Mouse (Mus musculus) lung, embryonic 14.5 days (tissue): ENCODE results near the gene Ivl. TPM values are rescaled to one million over a fixed set of nuclear protein-coding genes. Genes with fewer than 3 reads are reported as not detected.

Source experiments
- ATAC-seq: fragments of 200-750 bp; cut with Nextera tagmentation; 2 replicates; pipeline ENCODE4 v1.8.0; 2017; ENCODE audit warnings: mild to moderate bottlenecking, moderate TSS enrichment, moderate library complexity; ENCODE audit not compliant: insufficient read depth
- DNase-seq: peaks from one replicate; pipeline ENCODE4 v3.0.0-alpha.2; 2015
- H3K27ac ChIP-seq: fragments of 300-500 bp; sonication (generic); 2 replicates; pipeline ENCODE4 v1.5.1; 2014; ENCODE audit warnings: low read depth, mild to moderate bottlenecking, moderate library complexity
- H3K27me3 ChIP-seq: fragments of 300-500 bp; sonication (generic); 2 replicates; pipeline ENCODE4 v1.6.1; 2014; ENCODE audit warnings: low read length, control low read depth; ENCODE audit not compliant: insufficient read depth
- H3K36me3 ChIP-seq: fragments of 300-500 bp; sonication (generic); 2 replicates; pipeline ENCODE4 v1.6.1; 2014; ENCODE audit warnings: control low read depth; ENCODE audit not compliant: insufficient read depth
- H3K4me1 ChIP-seq: fragments of 300-500 bp; sonication (generic); 2 replicates; pipeline ENCODE4 v1.6.1; 2014; ENCODE audit warnings: antibody characterized with exemption, control low read depth; ENCODE audit not compliant: insufficient read depth
- H3K4me2 ChIP-seq: fragments of 300-500 bp; sonication (generic); 2 replicates; pipeline ENCODE4 v1.6.1; 2014; ENCODE audit warnings: mild to moderate bottlenecking
- H3K4me3 ChIP-seq: fragments of 300-500 bp; sonication (generic); 2 replicates; pipeline ENCODE4 v1.5.1; 2014; ENCODE audit warnings: low read depth, low read length
- H3K9ac ChIP-seq: fragments of 300-500 bp; sonication (generic); 2 replicates; pipeline ENCODE4 v1.6.1; 2014
- H3K9me3 ChIP-seq: fragments of 300-500 bp; sonication (generic); 2 replicates; pipeline ENCODE4 v1.6.1; 2016; ENCODE audit warnings: low read depth, low read length, control low read depth
- CTCF ChIP-seq: IDR thresholded peaks from 2 replicates; pipeline ENCODE4 v1.5.1; 2016; ENCODE audit warnings: antibody characterized with exemption, low read depth
- WGBS: fragments of 180-500 bp; shearing (Covaris S2); extraction: QIAGEN DNeasy Blood & Tissue Kit; methylation state at CpG from one replicate; pipeline ENCODE4 v1.1.7; 2014; 5-methylcytosine and 5-hydroxymethylcytosine counted together
- polyA plus RNA-seq: library from polyadenylated mRNA; unstranded; fragments of >200 nt; fragmentation: Nextera tagmentation; extraction: Ambion mirVana; gene quantifications from 2 replicates; pipeline ENCODE4 v1.2.1, GENCODE M21; 2014

Gene Ivl
- polyA plus RNA-seq, 1 experiment from 2014 or later, result 0.18 TPM

GRCm38 (mm10) chr3:92588858-92589257 lies 15.3 kb upstream of the Ivl start, which contains the start of gene Smcp:
Gene Smcp (minus strand): TSS chr3:92588997.
- 52% methylated on average over 1 of the region's 1 CpGs for WGBS

GRCm38 (mm10) chr3:92587190-92587589 lies 13.7 kb upstream of the Ivl start:
- WGBS, result 67% methylated on average over 3 of the region's 3 CpGs
- H3K4me3 ChIP-seq, result no peak overlapping the region
- no peaks in the 10 kb centered on the region for H3K27me3 ChIP-seq
- no peaks in the 10 kb centered on the region for H3K9me3 ChIP-seq
- H3K4me2 ChIP-seq, result no peak overlapping the region
- no peak overlapping the region for H3K9ac ChIP-seq
- H3K4me1 ChIP-seq, result no peaks in the 10 kb centered on the region
- DNase-seq, result no peak
- no peak for TF ChIP-seq CTCF
- no peak for ATAC-seq
- no peak overlapping the region for H3K27ac ChIP-seq
- H3K36me3 ChIP-seq, result no peaks in the 10 kb centered on the region

More at GRCm38 (mm10) chr3:92588858-92589257, 15.3 kb upstream of the Ivl start, which contains the start of gene Smcp:
- no peaks in the 10 kb centered on the region for H3K27me3 ChIP-seq
- H3K4me1 ChIP-seq, result no peaks in the 10 kb centered on the region
- no peaks in the 10 kb centered on the region for H3K9me3 ChIP-seq
- H3K36me3 ChIP-seq, result no peaks in the 10 kb centered on the region
- no peak within 1 kb of the TSS for H3K4me2 ChIP-seq
- ATAC-seq (no peak), DNase-seq (no peak)
- TF ChIP-seq CTCF, result no peak
- H3K27ac ChIP-seq, result no peak within 1 kb of the TSS
- no peak within 1 kb of the TSS for H3K9ac ChIP-seq
- no peak within 1 kb of the TSS for H3K4me3 ChIP-seq

- H3K4me1 ChIP-seq, result no peaks in the 10 kb centered on the region
- DNase-seq, result no peak
- ATAC-seq, result no peak
- no peak for TF ChIP-seq CTCF
- H3K9me3 ChIP-seq, result no peaks in the 10 kb centered on the region
- WGBS, result 38% methylated on average over 1 of the region's 1 CpGs
- no peak overlapping the region for H3K9ac ChIP-seq
- H3K4me3 ChIP-seq, result no peak overlapping the region
- no peak overlapping the region for H3K27ac ChIP-seq
- no peaks in the 10 kb centered on the region for H3K27me3 ChIP-seq
- no peaks in the 10 kb centered on the region for H3K36me3 ChIP-seq
- H3K4me2 ChIP-seq, result no peak overlapping the region
Observed at GRCm38 (mm10) chr3:92585055-92585454, 11.5 kb upstream of the Ivl start.

GRCm38 (mm10) chr3:92583164-92583826 lies 9.8 kb upstream of the Ivl start:
- H3K4me2 ChIP-seq, result no peak overlapping the region
- H3K4me3 ChIP-seq, result no peak overlapping the region
- no peak for DNase-seq
- WGBS, result 45% methylated on average over 3 of the region's 3 CpGs
- H3K36me3 ChIP-seq, result no peaks in the 10 kb centered on the region
- no peaks in the 10 kb centered on the region for H3K27me3 ChIP-seq
- no peak overlapping the region for H3K27ac ChIP-seq
- ATAC-seq, result no peak
- H3K9ac ChIP-seq, result no peak overlapping the region
- no peak for TF ChIP-seq CTCF
- no peaks in the 10 kb centered on the region for H3K9me3 ChIP-seq
- H3K4me1 ChIP-seq, result no peaks in the 10 kb centered on the region

GRCm38 (mm10) chr3:92579508-92579907 lies 6.0 kb upstream of the Ivl start:
- no peaks in the 10 kb centered on the region for H3K4me1 ChIP-seq
- H3K9ac ChIP-seq, result no peak overlapping the region
- WGBS, result 52% methylated on average over 1 of the region's 1 CpGs
- H3K27ac ChIP-seq, result no peak overlapping the region
- H3K9me3 ChIP-seq, result no peaks in the 10 kb centered on the region
- DNase-seq, result no peak
- no peaks in the 10 kb centered on the region for H3K27me3 ChIP-seq
- H3K4me3 ChIP-seq, result no peak overlapping the region
- no peak for ATAC-seq
- no peak overlapping the region for H3K4me2 ChIP-seq
- no peak for TF ChIP-seq CTCF
- H3K36me3 ChIP-seq, result no peaks in the 10 kb centered on the region

- no peaks in the 10 kb centered on the region for H3K36me3 ChIP-seq
- H3K9me3 ChIP-seq, result no peaks in the 10 kb centered on the region
- H3K27me3 ChIP-seq, result no peaks in the 10 kb centered on the region
- no peak for TF ChIP-seq CTCF
- 54% methylated on average over 4 of the region's 4 CpGs for WGBS
- ATAC-seq (no peak), DNase-seq (no peak)
- no peak overlapping the region for H3K27ac ChIP-seq
- no peak overlapping the region for H3K9ac ChIP-seq
- H3K4me1 ChIP-seq, result no peaks in the 10 kb centered on the region
- H3K4me3 ChIP-seq, result no peak overlapping the region
- H3K4me2 ChIP-seq, result no peak overlapping the region
Observed at GRCm38 (mm10) chr3:92578652-92579413, 5.3 kb upstream of the Ivl start.

- no peak overlapping the region for H3K4me2 ChIP-seq
- H3K27ac ChIP-seq, result no peak overlapping the region
- H3K4me1 ChIP-seq, result no peaks in the 10 kb centered on the region
- H3K9ac ChIP-seq, result no peak overlapping the region
- no peaks in the 10 kb centered on the region for H3K27me3 ChIP-seq
- no peak for TF ChIP-seq CTCF
- ATAC-seq, result no peak
- DNase-seq, result no peak
- no peaks in the 10 kb centered on the region for H3K36me3 ChIP-seq
- 42% methylated on average over 2 of the region's 2 CpGs for WGBS
- no peak overlapping the region for H3K4me3 ChIP-seq
- no peaks in the 10 kb centered on the region for H3K9me3 ChIP-seq
Observed at GRCm38 (mm10) chr3:92572514-92573155, 900 bp downstream of the Ivl start.
